Mouse (Mus musculus) adrenal gland, postnatal 25 days (tissue): ENCODE data around the gene Ulk4. TPM values are rescaled to one million over a fixed set of nuclear protein-coding genes. Genes with fewer than 3 reads are reported as not detected.
A peak's percentile ranks its signal among the peaks of the same experiment; 100 is the strongest.

Experiments
- DNase-seq: peaks from one replicate; pipeline ENCODE4 v3.0.0; 2021; ENCODE audit warnings: mixed read lengths
- total RNA-seq: library from RNA; stranded (reverse); gene quantifications from 2 replicates; pipeline ENCODE4 v1.2.3, GENCODE M21; 2021

Ulk4 gene
- total RNA-seq, 1 experiment from 2014 or later = 3.2 TPM

DNA sequence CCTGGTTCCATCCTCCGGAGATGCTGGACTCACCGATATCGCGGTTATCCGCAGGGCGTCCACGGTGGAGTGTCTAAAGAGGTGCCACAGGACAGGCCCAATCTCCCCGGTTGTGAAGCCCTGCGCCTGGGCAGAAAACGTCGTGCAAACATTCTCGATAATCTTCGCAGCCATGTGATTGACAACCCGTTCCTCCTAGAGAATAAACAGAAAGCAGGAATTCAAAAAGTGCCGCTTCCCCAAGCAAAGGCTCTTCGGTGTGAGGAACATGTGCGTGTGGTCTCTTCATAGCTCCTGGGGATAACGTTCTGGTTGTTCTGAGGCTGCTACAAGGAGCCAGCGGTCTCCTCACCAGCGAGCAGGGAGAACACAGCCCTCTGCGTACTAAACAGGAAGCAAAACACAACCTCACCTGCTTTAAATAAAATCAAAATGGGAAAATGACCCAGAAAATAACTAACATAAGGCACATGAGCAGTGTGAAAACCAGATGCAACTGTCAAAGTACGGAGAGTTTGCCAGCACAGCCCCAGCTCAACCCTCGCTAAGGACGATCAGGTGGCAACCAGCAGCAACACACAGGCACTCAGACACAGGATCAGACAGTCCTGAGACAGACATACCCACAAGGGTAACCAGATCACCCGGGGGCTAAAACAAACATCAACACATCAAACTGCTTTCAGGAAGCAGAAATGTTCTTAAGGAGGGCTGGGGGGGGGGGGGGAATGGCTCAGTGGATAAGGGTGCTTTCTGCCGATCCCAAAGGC lies 84.2 kb downstream of the Ulk4 start:
- no peak for DNase-seq

GRCm38 (mm10) chr9:121187811-121188210 lies 89.2 kb downstream of the Ulk4 start:
- no peak for DNase-seq

GRCm38 (mm10) chr9:121185796-121186195 lies 91.2 kb downstream of the Ulk4 start:
- no peak for DNase-seq

GRCm38 (mm10) chr9:121176350-121176749 lies 100.6 kb downstream of the Ulk4 start:
- DNase-seq = no peak

DNA sequence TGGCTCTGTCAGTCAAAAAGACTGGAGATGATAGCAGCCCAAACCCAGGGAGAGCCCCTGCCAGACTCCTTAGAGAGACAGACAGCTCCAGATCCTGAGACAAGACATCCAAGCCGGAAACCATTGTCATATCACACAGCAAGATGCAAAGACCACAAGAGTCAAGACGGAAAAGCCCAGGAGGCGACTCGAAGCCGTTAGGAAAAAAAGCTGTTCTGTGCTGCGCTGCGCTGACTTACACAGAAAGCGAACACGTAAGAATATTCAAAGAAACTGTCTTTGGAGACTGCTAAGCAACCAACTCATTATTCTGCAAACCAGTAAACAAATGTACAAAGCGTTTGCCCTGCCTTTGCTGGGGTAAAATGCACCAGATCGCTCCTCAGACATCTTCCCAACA lies 101.8 kb downstream of the Ulk4 start:
- no peak for DNase-seq

DNA sequence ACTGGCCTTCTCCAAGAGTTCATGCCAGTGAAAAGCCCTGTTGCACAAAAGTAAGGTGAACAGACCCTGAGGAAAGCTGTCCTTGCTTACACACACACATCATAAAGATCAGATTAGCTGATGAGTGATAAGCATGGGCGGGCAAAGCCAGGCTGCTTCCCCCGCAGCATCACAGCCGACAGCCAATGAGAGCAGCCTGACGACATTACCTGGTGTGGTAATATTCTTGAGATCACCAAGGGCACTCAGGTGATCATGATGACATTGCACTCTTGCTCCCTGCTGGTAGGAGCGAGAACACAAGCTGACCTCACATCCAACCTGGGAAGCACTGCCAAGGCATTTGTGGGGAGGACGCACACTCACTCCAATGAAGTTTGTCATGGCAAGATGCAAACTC lies 104.9 kb downstream of the Ulk4 start:
- DNase-seq = no peak

- DNase-seq = no peak
Observed at GRCm38 (mm10) chr9:121171609-121172008, 105.4 kb downstream of the Ulk4 start.

- no peak for DNase-seq
Observed at GRCm38 (mm10) chr9:121164607-121165006, 112.4 kb downstream of the Ulk4 start.

DNA sequence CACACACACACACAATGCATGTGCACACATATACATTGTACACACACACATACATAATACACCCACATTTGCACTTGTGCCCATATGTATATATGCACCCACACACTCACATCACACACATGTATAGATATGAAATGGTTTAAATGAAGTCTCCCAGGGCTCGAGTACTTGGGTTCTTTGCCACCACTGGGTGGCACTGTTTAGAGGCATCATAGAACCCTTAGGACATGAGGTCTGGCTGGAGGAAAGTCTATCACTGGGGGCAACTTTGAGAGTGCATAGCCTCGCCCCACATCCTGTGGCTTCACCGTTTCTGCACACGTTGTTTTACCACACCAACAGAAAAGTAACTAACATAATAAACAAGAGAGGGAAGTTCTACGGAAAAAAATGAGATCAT lies 114.2 kb downstream of the Ulk4 start:
- DNase-seq = no peak

DNA sequence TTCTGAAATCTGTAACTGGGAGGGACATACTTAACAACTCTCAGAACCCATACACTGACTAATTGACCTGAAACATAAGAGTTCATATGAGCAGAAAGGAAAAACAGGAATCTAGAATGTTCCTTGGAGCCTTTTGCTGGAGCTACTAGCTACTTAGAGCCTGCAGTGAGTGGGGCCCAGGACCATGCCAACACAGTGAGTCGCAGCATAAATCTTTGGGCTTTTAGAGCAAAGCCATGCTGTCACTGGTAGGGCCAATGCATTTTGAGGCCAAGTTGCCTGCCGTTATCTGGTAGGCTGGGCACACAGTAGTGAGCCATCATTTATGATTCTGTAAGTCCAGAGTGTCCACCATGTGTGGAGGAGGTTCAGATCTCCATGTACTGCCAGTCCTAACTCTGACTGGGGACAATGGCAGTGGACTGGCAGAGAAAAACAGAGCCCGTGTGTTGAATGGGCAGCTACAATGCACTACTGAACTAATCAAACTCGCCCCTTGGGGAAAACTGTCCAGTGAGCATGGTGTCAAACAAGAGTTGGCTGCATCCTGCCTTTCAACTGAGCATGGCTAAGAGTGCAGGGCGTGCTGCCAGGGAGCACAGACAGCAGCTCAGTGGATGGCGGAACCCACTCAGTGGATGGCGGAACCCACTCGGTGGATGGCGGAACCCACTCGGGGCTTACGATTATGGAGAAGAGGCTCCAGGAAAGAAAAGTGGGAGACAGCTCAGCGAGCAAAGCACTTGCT lies 115.0 kb downstream of the Ulk4 start:
- no peak for DNase-seq

DNA sequence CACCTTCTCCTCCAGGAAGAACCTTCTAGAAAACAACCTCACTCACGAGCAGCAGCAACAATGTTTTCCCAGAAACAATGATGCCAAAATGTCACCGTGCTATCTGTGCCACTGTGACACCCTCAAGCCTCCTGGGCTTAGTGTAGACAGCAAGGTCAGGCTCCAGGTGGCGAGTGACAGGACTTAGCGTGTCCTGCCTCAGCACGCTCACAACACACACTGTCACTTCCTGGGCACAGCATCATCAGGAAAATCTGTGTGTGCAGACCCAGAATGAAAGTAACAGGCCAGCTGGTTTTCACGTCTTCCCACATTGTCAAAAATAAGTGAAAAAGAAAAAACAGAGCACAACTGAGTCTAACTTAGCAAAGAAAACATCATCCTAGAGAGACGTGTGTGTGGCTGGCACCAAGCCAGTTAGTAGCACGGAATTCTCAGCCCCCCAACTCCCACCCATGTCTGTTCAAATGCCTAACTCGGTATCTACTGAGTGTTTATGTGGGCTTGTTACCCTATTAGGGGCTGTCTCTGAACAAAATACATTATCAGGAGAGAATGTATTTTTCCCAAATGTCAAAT lies 120.7 kb downstream of the Ulk4 start:
- no peak for DNase-seq

- no peak for DNase-seq
Observed at GRCm38 (mm10) chr9:121153276-121153675, 123.7 kb downstream of the Ulk4 start.

DNA sequence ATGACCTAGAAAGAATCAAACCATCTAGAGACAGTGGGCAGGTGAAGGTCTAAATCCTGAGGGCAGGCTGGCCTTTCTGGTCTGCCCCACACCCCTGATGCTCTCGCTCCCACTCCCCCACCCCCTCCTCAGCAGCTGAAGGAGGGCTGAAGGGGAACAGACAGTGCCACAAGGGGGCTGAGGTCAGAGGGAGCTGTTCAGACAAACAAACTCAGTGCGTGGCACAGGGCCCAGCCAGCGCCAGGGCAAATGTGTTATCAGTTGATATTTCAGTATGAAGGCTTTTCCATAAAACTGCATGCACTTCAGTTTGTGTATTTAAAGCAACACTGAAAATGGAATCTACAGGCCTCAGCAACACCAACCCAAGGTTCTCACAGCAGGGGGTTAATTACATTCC lies 128.4 kb downstream of the Ulk4 start:
- no peak for DNase-seq

- DNase-seq = no peak
Observed at GRCm38 (mm10) chr9:121143208-121143607, 133.8 kb downstream of the Ulk4 start.

DNA sequence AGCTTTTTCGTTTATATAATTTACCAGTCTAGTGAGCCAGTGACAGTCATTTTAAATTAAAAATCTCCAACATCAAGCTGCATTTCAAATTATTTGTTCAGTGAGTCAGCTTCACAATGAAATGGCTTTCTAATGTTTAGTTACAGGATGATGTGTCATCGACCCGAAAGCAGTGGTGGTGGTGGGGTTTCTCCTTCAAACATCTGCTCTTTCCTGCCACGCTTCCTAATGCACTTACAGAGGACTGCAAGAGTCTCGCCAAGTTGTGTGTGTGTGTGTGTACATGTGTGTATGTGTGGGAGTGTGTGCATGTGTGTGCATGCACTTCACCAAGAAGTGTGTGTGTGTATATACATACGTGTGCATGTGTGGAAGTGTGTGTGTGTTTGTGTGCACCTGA lies 144.4 kb downstream of the Ulk4 start:
- no peak for DNase-seq

- DNase-seq = no peak
Observed at GRCm38 (mm10) chr9:121129533-121129932, 147.5 kb downstream of the Ulk4 start.

GRCm38 (mm10) chr9:121128934-121129333 lies 148.1 kb downstream of the Ulk4 start:
- DNase-seq = no peak

DNA sequence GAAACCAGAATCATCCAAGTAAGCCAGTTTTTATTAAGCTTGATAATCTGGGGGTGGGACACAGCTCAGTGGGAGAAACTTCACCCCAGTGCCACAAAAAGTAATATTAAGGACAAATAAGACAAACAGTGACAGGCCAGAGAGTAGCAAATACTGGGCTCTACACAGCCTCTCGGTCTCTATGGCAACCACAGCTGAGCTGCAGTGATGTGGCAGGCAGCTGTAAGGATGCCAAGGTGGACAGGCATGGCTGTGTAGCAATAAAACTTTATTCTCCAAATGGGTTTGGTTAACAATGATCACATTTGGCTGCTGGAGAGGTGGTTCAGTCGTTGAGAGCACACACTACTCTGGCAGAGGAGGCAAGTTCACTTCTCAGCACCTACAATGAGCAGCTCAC lies 150.0 kb downstream of the Ulk4 start:
- no peak for DNase-seq

- DNase-seq = no peak
Observed at GRCm38 (mm10) chr9:121124705-121125104, 152.3 kb downstream of the Ulk4 start.

- no peak for DNase-seq
Observed at GRCm38 (mm10) chr9:121122039-121122438, 155.0 kb downstream of the Ulk4 start.

- no peak for DNase-seq
Observed at GRCm38 (mm10) chr9:121117936-121118335, 159.1 kb downstream of the Ulk4 start.

DNA sequence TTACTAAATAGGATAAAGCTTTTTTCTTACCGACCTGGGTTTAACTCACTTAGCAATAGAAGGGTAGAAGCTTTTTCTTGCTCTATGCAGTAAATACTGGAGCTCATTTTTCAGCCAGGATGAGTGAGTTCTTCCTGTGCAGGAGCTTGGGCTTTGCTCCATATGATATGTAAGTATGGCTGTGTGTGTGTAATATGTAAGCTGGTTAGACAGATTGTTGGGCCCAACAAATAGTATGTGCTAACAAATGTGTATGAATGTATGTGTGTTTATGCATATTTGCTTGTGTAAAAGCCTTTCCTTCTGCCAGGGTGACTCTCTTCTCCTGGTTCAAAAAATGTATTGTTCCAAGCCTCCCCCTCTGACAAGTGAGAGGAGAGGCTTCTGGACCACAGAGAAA lies 164.9 kb downstream of the Ulk4 start:
- no peak for DNase-seq

DNA sequence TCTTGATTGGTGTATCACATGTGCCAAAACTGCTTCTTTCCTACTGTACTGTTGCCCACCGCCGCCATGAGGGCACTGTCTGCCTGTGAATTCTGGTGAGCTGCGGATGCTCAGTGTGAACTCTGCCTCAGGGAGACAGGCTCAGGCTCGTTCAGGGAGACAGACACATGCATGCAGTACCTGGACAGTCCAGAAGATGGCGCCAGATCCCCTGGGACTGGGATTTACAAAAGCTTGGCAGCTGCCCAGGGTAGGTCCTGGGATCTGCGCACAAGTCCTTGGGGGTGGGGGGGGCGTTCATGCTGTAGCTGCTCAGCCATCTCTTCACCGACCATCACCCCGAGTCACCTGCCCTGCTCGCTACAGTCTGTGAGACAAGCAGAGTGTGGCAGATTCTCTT lies 168.9 kb downstream of the Ulk4 start:
- DNase-seq = peak; percentile 73

- DNase-seq = peak; percentile 53
Observed at GRCm38 (mm10) chr9:121107643-121108042, 169.4 kb downstream of the Ulk4 start.
